10 mouse cellular contexts compared by ENCODE assay signal in the genomic region with DNA sequence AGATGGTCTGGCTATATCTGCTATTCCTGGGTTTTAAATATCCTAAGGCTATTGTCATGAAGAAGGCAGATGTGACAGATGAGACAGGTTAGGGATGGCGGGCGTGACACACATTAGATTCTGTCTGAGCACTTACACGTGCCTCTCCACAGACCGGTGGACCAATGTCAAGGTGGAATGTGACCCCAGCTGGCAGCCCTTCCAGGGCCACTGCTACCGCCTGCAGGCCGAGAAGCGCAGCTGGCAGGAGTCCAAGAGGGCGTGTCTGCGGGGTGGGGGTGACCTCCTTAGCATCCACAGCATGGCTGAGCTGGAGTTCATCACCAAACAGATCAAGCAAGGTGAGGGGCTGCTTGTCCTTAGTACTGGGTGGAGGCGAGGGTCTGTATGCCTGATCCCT. TPM values are rescaled to one million over a fixed set of nuclear protein-coding genes. Genes with fewer than 3 reads are reported as not detected.
DNase-seq lines count a peak whose midpoint lies in the region; ATAC-seq and TF ChIP-seq lines count a peak whose summit lies in the region.
"Had no signal": no experiment of that assay in that cellular context is flagged by ENCODE, and none has a peak within 500 bp of the region (broad histone marks: within the 10 kb centered on the region; RNA-seq: fewer than 3 reads in every experiment).

No protein-coding gene starts in this region.

- no peak for TF ChIP-seq RAD21 in MEL (IDR thresholded peaks at IDR 0.05; ENCODE audit: low read depth, low read length)

- H3K27ac ChIP-seq in heart, adult 2 months: no peak overlapping the region
- H3K27ac ChIP-seq in heart, embryonic 11.5 days (ENCODE audit: low read depth, low read length): no peak overlapping the region
- no peak overlapping the region for H3K27ac ChIP-seq in MEL (ENCODE audit: control insufficient read depth, low read depth, low read length)
- no peak overlapping the region for H3K27ac ChIP-seq in gastrocnemius, adult 2 months
- no peak overlapping the region for H3K27ac ChIP-seq in stomach, embryonic 14.5 days (ENCODE audit: low read length)
- H3K27ac ChIP-seq: macrophage had no signal

- H3K4me3 ChIP-seq in heart, adult 2 months: no peak overlapping the region
- no peak overlapping the region for H3K4me3 ChIP-seq in heart, embryonic 11.5 days (ENCODE audit: low read depth, low read length)
- H3K4me3 ChIP-seq in MEL (ENCODE audit: control insufficient read depth in 1 of 2, insufficient read depth in 1 of 2, low read depth in 2 of 2, low read length in 2 of 2): no peak overlapping the region
- H3K4me3 ChIP-seq in gastrocnemius, adult 2 months: no peak overlapping the region
- no peak overlapping the region for H3K4me3 ChIP-seq in stomach, embryonic 14.5 days (ENCODE audit: low read depth, low read length)
- H3K4me3 ChIP-seq: embryonic facial prominence, embryonic 13.5 days had no signal

- intact Hi-C loops in heart, adult 2 months (cut with DNase I): loop anchor here (5.0 kb wide), 1 partner anchor 59 kb away; no protein-coding TSS in a partner anchor
- intact Hi-C loops in gastrocnemius, adult 2 months (cut with DNase I): loop anchor here (5.0 kb wide), 1 partner anchor 49 kb away; no protein-coding TSS in a partner anchor

- no peaks in the 10 kb centered on the region for H3K79me2 ChIP-seq in heart, adult 2 months (replicated peaks; ENCODE audit: control insufficient read depth, insufficient read depth, low read length)
- no peaks in the 10 kb centered on the region for H3K79me2 ChIP-seq in MEL (ENCODE audit: control insufficient read depth, insufficient read depth, low read length, poor library complexity)

- H3K9ac ChIP-seq in heart, adult 2 months (ENCODE audit: low read depth, low read length): no peak overlapping the region
- H3K9ac ChIP-seq in heart, embryonic 11.5 days (ENCODE audit: low read depth, low read length): no peak overlapping the region
- H3K9ac ChIP-seq in MEL (ENCODE audit: control insufficient read depth, low read depth, low read length, poor library complexity, severe bottlenecking): no peak overlapping the region
- no peak overlapping the region for H3K9ac ChIP-seq in stomach, embryonic 14.5 days (replicated peaks; ENCODE audit: low read depth, low read length)

- no peaks in the 10 kb centered on the region for H3K36me3 ChIP-seq in heart, adult 2 months (ENCODE audit: control insufficient read depth, insufficient read depth, low read length)
- H3K36me3 ChIP-seq in heart, embryonic 11.5 days (ENCODE audit: control insufficient read depth, insufficient read depth, low read length): no peaks in the 10 kb centered on the region
- H3K36me3 ChIP-seq in MEL (ENCODE audit: control insufficient read depth in 1 of 2, insufficient read depth in 2 of 2, low read length in 2 of 2): no peaks in the 10 kb centered on the region
- H3K36me3 ChIP-seq in stomach, embryonic 14.5 days (ENCODE audit: control insufficient read depth, insufficient read depth, low read length): peaks cover 7% of the 10 kb centered on the region; the same call in 1 of the 2 replicates

- H3K9me3 ChIP-seq in heart, embryonic 11.5 days (replicated peaks; ENCODE audit: control insufficient read depth, low read length): no peaks in the 10 kb centered on the region
- no peaks in the 10 kb centered on the region for H3K9me3 ChIP-seq in MEL (replicated peaks; ENCODE audit: insufficient read depth, low read length)
- no peaks in the 10 kb centered on the region for H3K9me3 ChIP-seq in stomach, embryonic 14.5 days (ENCODE audit: control insufficient read depth, low read depth, low read length)
- H3K9me3 ChIP-seq: embryonic facial prominence, embryonic 13.5 days had no signal

- DNase-seq in heart, adult 2 months: peak; percentile 36 to 59
- peak; percentile 23 for DNase-seq in MEL (ENCODE audit: low read depth, low spot score)
- DNase-seq in gastrocnemius, adult 2 months: peak; percentile 92
- peak; percentile 67 for DNase-seq in kidney, adult 9 months
- DNase-seq in frontal cortex, postnatal 36 days (ENCODE audit: low spot score in 2 of 2): no peak
- DNase-seq in spleen, postnatal 4 days (ENCODE audit: low spot score in 2 of 2): no peak

- WGBS in heart, adult 2 months: 32% methylated on average over 10 of the region's 10 CpGs
- WGBS in heart, embryonic 11.5 days (ENCODE audit: insufficient replicate concordance): 36% methylated on average over 10 of the region's 10 CpGs
- WGBS in stomach, embryonic 14.5 days: 28% methylated on average over 10 of the region's 10 CpGs

- no peak for ATAC-seq in heart, embryonic 11.5 days (replicated peaks; ENCODE audit: insufficient number of reproducible peaks, low FRiP score, low TSS enrichment)
- 0 out of 2 replicates have a peak, but pooled peaks have one; percentile 17 for ATAC-seq in stomach, embryonic 14.5 days (ENCODE audit: insufficient number of reproducible peaks, insufficient read depth, low FRiP score, low read depth)

- H3K4me2 ChIP-seq in heart, embryonic 11.5 days: no peak overlapping the region
- H3K4me2 ChIP-seq in stomach, embryonic 14.5 days (replicated peaks; ENCODE audit: low read depth, low read length): no peak overlapping the region
- H3K4me2 ChIP-seq: embryonic facial prominence, embryonic 13.5 days had no signal

- no peak for TF ChIP-seq EP300 in heart, adult 2 months (IDR thresholded peaks at IDR 0.05; ENCODE audit: insufficient read depth, low read depth, low read length)
- no peak for TF ChIP-seq EP300 in MEL (IDR thresholded peaks at IDR 0.05; ENCODE audit: low read depth in 1 of 2, low read length in 2 of 2)

- peak; percentile 18; the same call in 1 of the 2 replicates for TF ChIP-seq CTCF in heart, adult 2 months (IDR thresholded peaks at IDR 0.05)
- no peak for TF ChIP-seq CTCF in MEL (IDR thresholded peaks at IDR 0.05 in 2 of 3, conservative IDR thresholded peaks at IDR 0.05 in 1 of 3; ENCODE audit: control insufficient read depth in 1 of 3, insufficient read depth in 1 of 3, low read depth in 2 of 3, low read length in 3 of 3, poor library complexity in 1 of 3, severe bottlenecking in 1 of 3)
- TF ChIP-seq CTCF in gastrocnemius, adult 2 months (IDR thresholded peaks at IDR 0.05): peak; percentile 37; the same call in 1 of the 2 replicates

- H3K27me3 ChIP-seq in heart, adult 2 months (ENCODE audit: control insufficient read depth, insufficient read depth, low read length): no peaks in the 10 kb centered on the region
- H3K27me3 ChIP-seq in heart, embryonic 11.5 days (ENCODE audit: control insufficient read depth, insufficient read depth, low read length): no peaks in the 10 kb centered on the region
- peaks cover 0 to 5% of the 10 kb centered on the region in 2 experiments; a peak in 1 of 4 replicates for H3K27me3 ChIP-seq in MEL (ENCODE audit: control insufficient read depth in 1 of 2, insufficient read depth in 2 of 2, low read length in 2 of 2)
- H3K27me3 ChIP-seq in stomach, embryonic 14.5 days (ENCODE audit: control insufficient read depth, insufficient read depth, low read length): no peaks in the 10 kb centered on the region
- H3K27me3 ChIP-seq: embryonic facial prominence, embryonic 13.5 days had no signal

- H3K4me1 ChIP-seq in heart, adult 2 months (ENCODE audit: control insufficient read depth, insufficient read depth, low read length): no peaks in the 10 kb centered on the region
- H3K4me1 ChIP-seq in heart, embryonic 11.5 days (ENCODE audit: control insufficient read depth, insufficient read depth, low read length): peaks cover 22% of the 10 kb centered on the region
- no peaks in the 10 kb centered on the region; a peak in 1 of 4 replicates for H3K4me1 ChIP-seq in MEL (ENCODE audit: control insufficient read depth in 1 of 2, insufficient read depth in 2 of 2, low read length in 2 of 2)
- H3K4me1 ChIP-seq in stomach, embryonic 14.5 days (ENCODE audit: control insufficient read depth, insufficient read depth, low read length): 0 out of 2 replicates have a peak, but pooled peaks cover 3% of the 10 kb centered on the region

- TF ChIP-seq POLR2A in heart, adult 2 months (IDR thresholded peaks at IDR 0.05; ENCODE audit: insufficient read depth, low read depth, low read length): no peak
- no peak for TF ChIP-seq POLR2A in MEL (IDR thresholded peaks at IDR 0.05; ENCODE audit: control insufficient read depth in 1 of 2, insufficient read depth in 1 of 2, low read depth in 1 of 2, low read length in 2 of 2, poor library complexity in 1 of 2)

TF ChIP-seq in MEL, 35 proteins besides CTCF, POLR2A, EP300 and RAD21:
- TF ChIP-seq CHD1 (IDR thresholded peaks at IDR 0.05; ENCODE audit: low read depth, low read length) (no peak), ZMIZ1 (IDR thresholded peaks at IDR 0.05; ENCODE audit: low read depth, low read length) (no peak), ZNF384 (IDR thresholded peaks at IDR 0.05; ENCODE audit: low read depth, low read length) (no peak), TAL1 (IDR thresholded peaks at IDR 0.05; ENCODE audit: low read length) (no peak), E2F4 (IDR thresholded peaks at IDR 0.05; ENCODE audit: borderline replicate concordance, low read depth, low read length) (no peak), POLR2AphosphoS5 (IDR thresholded peaks at IDR 0.05; ENCODE audit: borderline replicate concordance, low read depth, low read length) (no peak), BHLHE40 (IDR thresholded peaks at IDR 0.05; ENCODE audit: borderline replicate concordance, low read depth, low read length) (no peak), HCFC1 (IDR thresholded peaks at IDR 0.05; ENCODE audit: low read depth, low read length) (no peak), ETS1 (IDR thresholded peaks at IDR 0.05; ENCODE audit: low read depth, low read length) (no peak), ELF1 (IDR thresholded peaks at IDR 0.05; ENCODE audit: low read depth, low read length) (no peak), ZC3H11A (IDR thresholded peaks at IDR 0.05; ENCODE audit: low read depth, low read length) (no peak), MYC (IDR thresholded peaks at IDR 0.05; ENCODE audit: low read depth, low read length) (no peak), GABPA (IDR thresholded peaks at IDR 0.05; ENCODE audit: low read depth, low read length) (no peak), SIN3A (IDR thresholded peaks at IDR 0.05; ENCODE audit: low read length) (no peak), MXI1 (IDR thresholded peaks at IDR 0.05; ENCODE audit: low read depth, low read length) (no peak), SMC3 (IDR thresholded peaks at IDR 0.05; ENCODE audit: low read depth, low read length) (no peak)

RNA-seq across cellular contexts. Expression of a gene that starts 39.3 kb away (rescaled TPM):
- 10 to 100 TPM; 13.9 to 17.5 TPM for total RNA-seq in heart, adult 2 months (2021)
- polyA plus RNA-seq in heart, adult 2 months (2012; rRNA removed): 11.2 and 14.5 TPM in 2 replicates
- 5.1 and 6.7 TPM in 2 replicates for polyA plus RNA-seq in heart, embryonic 11.5 days (2014; fragmentation: Nextera tagmentation; extraction: Ambion mirVana)
- not detected in 2 replicates for total RNA-seq in MEL (2012; rRNA removed)
- not detected for polyA plus RNA-seq in MEL (2012; ENCODE audit: insufficient read depth in 1 of 2, insufficient read length in 2 of 2, low read depth in 1 of 2, low replicate concordance in 2 of 2, missing spikeins in 1 of 2)
- total RNA-seq in gastrocnemius, adult 2 months (2021): 10 to 100 TPM in 1 of 2 experiments, 1 to 10 TPM in 1; 5.9 to 17.6 TPM
- polyA plus RNA-seq in stomach, embryonic 14.5 days (2014; fragmentation: Nextera tagmentation; extraction: Ambion mirVana): 10.4 and 12.3 TPM in 2 replicates
- polyA plus RNA-seq: macrophage had no signal

Comparison
In these comparisons a context has a peak if more than half of its experiments do, and no peak if none do; other contexts are left out.
1. DNase-seq: peak in heart, adult 2 months (2 of 2), MEL (single experiment), gastrocnemius, adult 2 months (single experiment) and kidney, adult 9 months (single experiment); none in frontal cortex, postnatal 36 days (0 of 2) and spleen, postnatal 4 days (0 of 2).
2. CTCF ChIP-seq: peak in heart, adult 2 months (single experiment) and gastrocnemius, adult 2 months (single experiment); none in MEL (0 of 3).